Mouse (Mus musculus): ENCODE measurements around the gene Rps11.
"Not testable (repeated sequence)": the region's sequence is repeated elsewhere in the genome, so short reads cannot be mapped to it uniquely, and the experiment has no call there.

The Rps11 gene

GRCm38 (mm10) chr7:45154993-45155514 lies 30.8 kb upstream of the Rps11 start:
- in situ Hi-C loops (cut with MboI; ENCODE audit: low sequenced_read_pairs) = loop anchor here (5.0 kb wide), 1 partner anchor 37 kb away; no protein-coding TSS in a partner anchor

GRCm38 (mm10) chr7:45154096-45154992 lies 30.1 kb upstream of the Rps11 start, which contains the start of the genes Pih1d1 and Aldh16a1:
TSS of gene Pih1d1 (plus strand) at chr7:45154303.
TSS of gene Aldh16a1 (minus strand) at chr7:45154584.
- in situ Hi-C loops (cut with MboI; ENCODE audit: low sequenced_read_pairs) = no loop called here

GRCm38 (mm10) chr7:45153586-45153985 lies 29.3 kb upstream of the Rps11 start:
- in situ Hi-C loops (cut with MboI; ENCODE audit: low sequenced_read_pairs) = no loop called here

GRCm38 (mm10) chr7:45153052-45153451 lies 28.8 kb upstream of the Rps11 start:
- in situ Hi-C loops (cut with MboI; ENCODE audit: low sequenced_read_pairs) = not testable (repeated sequence)

GRCm38 (mm10) chr7:45151303-45151702 lies 27.1 kb upstream of the Rps11 start:
- in situ Hi-C loops (cut with MboI; ENCODE audit: low sequenced_read_pairs) = no loop called here

GRCm38 (mm10) chr7:45150321-45150720 lies 26.1 kb upstream of the Rps11 start:
- in situ Hi-C loops (cut with MboI; ENCODE audit: low sequenced_read_pairs) = no loop called here

GRCm38 (mm10) chr7:45149545-45149944 lies 25.3 kb upstream of the Rps11 start:
- in situ Hi-C loops (cut with MboI; ENCODE audit: low sequenced_read_pairs) = no loop called here

- in situ Hi-C loops (cut with MboI; ENCODE audit: low sequenced_read_pairs) = no loop called here
Observed at GRCm38 (mm10) chr7:45148534-45149098, 24.4 kb upstream of the Rps11 start.

GRCm38 (mm10) chr7:45147899-45148298 lies 23.7 kb upstream of the Rps11 start:
- in situ Hi-C loops (cut with MboI; ENCODE audit: low sequenced_read_pairs) = no loop called here

- in situ Hi-C loops (cut with MboI; ENCODE audit: low sequenced_read_pairs) = no loop called here
Observed at GRCm38 (mm10) chr7:45147267-45147666, 23.0 kb upstream of the Rps11 start.

- in situ Hi-C loops (cut with MboI; ENCODE audit: low sequenced_read_pairs) = no loop called here
Observed at GRCm38 (mm10) chr7:45145460-45145859, 21.2 kb upstream of the Rps11 start.

- in situ Hi-C loops (cut with MboI; ENCODE audit: low sequenced_read_pairs) = no loop called here
Observed at GRCm38 (mm10) chr7:45144368-45145174, 20.3 kb upstream of the Rps11 start.

- in situ Hi-C loops (cut with MboI; ENCODE audit: low sequenced_read_pairs) = no loop called here
Observed at GRCm38 (mm10) chr7:45141914-45142313, 17.7 kb upstream of the Rps11 start.

- in situ Hi-C loops (cut with MboI; ENCODE audit: low sequenced_read_pairs) = no loop called here
Observed at GRCm38 (mm10) chr7:45141319-45141718, 17.1 kb upstream of the Rps11 start.

GRCm38 (mm10) chr7:45139904-45140723 lies 15.9 kb upstream of the Rps11 start:
- in situ Hi-C loops (cut with MboI; ENCODE audit: low sequenced_read_pairs) = no loop called here

- in situ Hi-C loops (cut with MboI; ENCODE audit: low sequenced_read_pairs) = no loop called here
Observed at GRCm38 (mm10) chr7:45138403-45138802, 14.2 kb upstream of the Rps11 start.

GRCm38 (mm10) chr7:45137171-45138006 lies 13.2 kb upstream of the Rps11 start:
- in situ Hi-C loops (cut with MboI; ENCODE audit: low sequenced_read_pairs) = no loop called here

GRCm38 (mm10) chr7:45135993-45136567 lies 11.8 kb upstream of the Rps11 start, which contains the start of the genes Gm45713 and Flt3l:
TSS of gene Gm45713 (minus strand) at chr7:45136231.
TSS of gene Flt3l (minus strand) at chr7:45136432.
- in situ Hi-C loops (cut with MboI; ENCODE audit: low sequenced_read_pairs) = no loop called here

- in situ Hi-C loops (cut with MboI; ENCODE audit: low sequenced_read_pairs) = no loop called here
Observed at GRCm38 (mm10) chr7:45135370-45135769, 11.1 kb upstream of the Rps11 start.
